ENCODE assay signal across 9 mouse cellular contexts in the genomic region with DNA sequence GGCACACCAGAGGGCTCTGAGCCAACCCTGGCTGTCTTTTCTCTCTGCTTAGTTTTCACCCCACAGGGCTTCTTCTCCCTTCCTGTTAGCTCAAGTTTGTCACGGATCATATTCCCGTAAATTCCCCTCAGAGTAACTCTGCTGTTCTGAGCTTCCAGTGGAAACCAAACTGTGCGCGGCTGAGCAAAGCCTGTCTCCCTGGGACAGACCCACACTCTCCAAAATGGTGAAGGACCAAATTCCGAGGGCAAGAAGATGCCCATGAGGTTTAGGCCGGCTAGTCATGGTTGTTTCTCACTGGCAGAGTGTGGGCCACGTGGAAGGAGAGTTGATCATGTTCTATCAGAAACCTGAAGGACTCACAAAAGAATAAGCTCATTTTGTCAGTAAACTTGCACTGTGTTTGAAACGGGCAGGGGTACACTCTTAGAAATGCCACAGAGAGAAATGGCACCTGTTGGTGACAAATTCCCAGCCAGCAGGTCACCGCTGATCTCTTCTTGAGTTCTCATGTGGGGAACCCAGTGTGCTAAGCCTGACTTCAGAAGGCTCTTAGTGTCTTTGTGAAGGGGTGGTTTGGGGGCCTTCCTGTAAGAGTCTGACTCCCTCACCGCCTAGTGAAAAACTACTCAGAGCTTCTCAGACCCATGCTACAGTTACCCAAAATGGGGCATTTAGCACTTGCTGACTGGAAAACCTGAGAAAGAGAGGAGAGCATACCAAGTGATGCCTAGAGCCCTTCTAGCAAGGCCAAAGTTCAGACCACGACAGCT. TPM values are rescaled to one million over a fixed set of nuclear protein-coding genes. Genes with fewer than 3 reads are reported as not detected.
DNase-seq lines count a peak whose midpoint lies in the region; ATAC-seq lines count a peak whose summit lies in the region.
"Had no signal": no experiment of that assay in that cellular context is flagged by ENCODE, and none has a peak within 500 bp of the region (broad histone marks: within the 10 kb centered on the region; RNA-seq: fewer than 3 reads in every experiment).

No protein-coding gene starts in this region.

- no peaks in the 10 kb centered on the region for H3K9me3 ChIP-seq in embryonic facial prominence, embryonic 10.5 days
- H3K9me3 ChIP-seq in limb, embryonic 13.5 days = no peaks in the 10 kb centered on the region
- no peaks in the 10 kb centered on the region for H3K9me3 ChIP-seq in stomach, embryonic 15.5 days

- H3K4me2 ChIP-seq in limb, embryonic 13.5 days (replicated peaks) = peak overlapping the region; percentile 51
- peak overlapping the region; percentile 9; the same call in 1 of the 2 replicates for H3K4me2 ChIP-seq in stomach, embryonic 15.5 days

- no peaks in the 10 kb centered on the region for H3K36me3 ChIP-seq in embryonic facial prominence, embryonic 10.5 days (replicated peaks)
- H3K36me3 ChIP-seq in limb, embryonic 13.5 days = no peaks in the 10 kb centered on the region
- no peaks in the 10 kb centered on the region for H3K36me3 ChIP-seq in stomach, embryonic 15.5 days

- no peaks in the 10 kb centered on the region for H3K27me3 ChIP-seq in embryonic facial prominence, embryonic 10.5 days (replicated peaks; ENCODE audit: low read depth, poor library complexity, severe bottlenecking)
- H3K27me3 ChIP-seq in limb, embryonic 13.5 days = no peaks in the 10 kb centered on the region
- H3K27me3 ChIP-seq in stomach, embryonic 15.5 days (replicated peaks) = no peaks in the 10 kb centered on the region

- WGBS in embryonic facial prominence, embryonic 10.5 days = 78% methylated on average over 11 of the region's 11 CpGs
- WGBS in limb, embryonic 13.5 days = 67% methylated on average over 11 of the region's 11 CpGs
- 67% methylated on average over 11 of the region's 11 CpGs for WGBS in stomach, embryonic 15.5 days

- peak; percentile 36 to 48 for DNase-seq in lung, adult 18-20 months
- DNase-seq in lung, postnatal 25 days (ENCODE audit: low spot score) = no peak
- no peak for DNase-seq in embryonic facial prominence, embryonic 10.5 days (ENCODE audit: low spot score)
- DNase-seq in cerebellum, postnatal 10 days = no peak
- DNase-seq in cerebellum, postnatal 25 days = no peak
- DNase-seq in urinary bladder, postnatal 14 days (ENCODE audit: low spot score) = no peak

- peaks cover 35% of the 10 kb centered on the region for H3K4me1 ChIP-seq in embryonic facial prominence, embryonic 10.5 days
- H3K4me1 ChIP-seq in limb, embryonic 13.5 days = peaks cover 34% of the 10 kb centered on the region
- H3K4me1 ChIP-seq in stomach, embryonic 15.5 days = peaks cover 18% of the 10 kb centered on the region

- peak overlapping the region; percentile 84 for H3K27ac ChIP-seq in embryonic facial prominence, embryonic 10.5 days (replicated peaks)
- H3K27ac ChIP-seq in limb, embryonic 13.5 days = peak overlapping the region; percentile 82; the same call in 1 of the 2 replicates
- H3K27ac ChIP-seq in stomach, embryonic 15.5 days = peak overlapping the region; percentile 80

- H3K4me3 ChIP-seq in embryonic facial prominence, embryonic 10.5 days = no peak overlapping the region
- H3K4me3 ChIP-seq in limb, embryonic 13.5 days = no peak overlapping the region
- peak overlapping the region; percentile 1; the same call in 1 of the 2 replicates for H3K4me3 ChIP-seq in stomach, embryonic 15.5 days (replicated peaks)
- H3K4me3 ChIP-seq: erythroblast, embryonic 14.5 days had no signal

- 0 out of 2 replicates have a peak, but pooled peaks have one; percentile 21 for ATAC-seq in limb, embryonic 13.5 days (ENCODE audit: low FRiP score, low read depth)
- ATAC-seq in stomach, embryonic 15.5 days (ENCODE audit: insufficient read depth, low FRiP score, low read depth) = no peak

- H3K9ac ChIP-seq in limb, embryonic 13.5 days = no peak overlapping the region
- H3K9ac ChIP-seq in stomach, embryonic 15.5 days = no peak overlapping the region

RNA-seq across cellular contexts. Expression of gene Arhgdib, which starts 1.3 kb away (rescaled TPM):
- 32.1 and 39.3 TPM in 2 replicates for polyA plus RNA-seq in embryonic facial prominence, embryonic 10.5 days (2016; fragmentation: Nextera tagmentation; extraction: Ambion mirVana)
- polyA plus RNA-seq in limb, embryonic 13.5 days (2015; fragmentation: Nextera tagmentation; extraction: Ambion mirVana) = 75.3 and 78.3 TPM in 2 replicates
- polyA plus RNA-seq in stomach, embryonic 15.5 days (2015; fragmentation: Nextera tagmentation; extraction: Ambion mirVana) = 56.1 and 70.2 TPM in 2 replicates

RNA-seq across cellular contexts. Expression of gene Pde6h, which starts 16.7 kb away (rescaled TPM):
- polyA plus RNA-seq in embryonic facial prominence, embryonic 10.5 days (2016; fragmentation: Nextera tagmentation; extraction: Ambion mirVana) = not detected in 2 replicates
- polyA plus RNA-seq in limb, embryonic 13.5 days (2015; fragmentation: Nextera tagmentation; extraction: Ambion mirVana) = 0.18 and 0.63 TPM in 2 replicates
- not detected in 2 replicates for polyA plus RNA-seq in stomach, embryonic 15.5 days (2015; fragmentation: Nextera tagmentation; extraction: Ambion mirVana)
- polyA plus RNA-seq: erythroblast, embryonic 14.5 days had no signal

RNA-seq across cellular contexts. Expression of gene Erp27, which starts 18.4 kb away (rescaled TPM):
- 0.29 TPM in 1 of 2 replicates, not detected in the other for polyA plus RNA-seq in embryonic facial prominence, embryonic 10.5 days (2016; fragmentation: Nextera tagmentation; extraction: Ambion mirVana)
- 0.28 and 0.46 TPM in 2 replicates for polyA plus RNA-seq in limb, embryonic 13.5 days (2015; fragmentation: Nextera tagmentation; extraction: Ambion mirVana)
- polyA plus RNA-seq in stomach, embryonic 15.5 days (2015; fragmentation: Nextera tagmentation; extraction: Ambion mirVana) = 40.1 and 57.2 TPM in 2 replicates
- polyA plus RNA-seq: erythroblast, embryonic 14.5 days had no signal

Comparison
In these comparisons a context has a peak if more than half of its experiments do, and no peak if none do; other contexts are left out.
1. DNase-seq: peak in lung, adult 18-20 months (2 of 2); none in lung, postnatal 25 days (single experiment), embryonic facial prominence, embryonic 10.5 days (single experiment), cerebellum, postnatal 10 days (0 of 2), cerebellum, postnatal 25 days (0 of 2) and urinary bladder, postnatal 14 days (single experiment).
2. RNA of gene Erp27, which starts 18.4 kb away (polyA plus RNA-seq): 40.1 to 57.2 TPM in stomach, embryonic 15.5 days; 0.28 to 0.46 TPM in limb, embryonic 13.5 days and 0.29 TPM in embryonic facial prominence, embryonic 10.5 days; every median in the first group is over 10 times any median in the second.
3. Peak in every context shown above with its lines, with median percentiles within 50 percentile points of each other: H3K27ac ChIP-seq.